Mouse (Mus musculus) limb, embryonic 11.5 days (tissue): ENCODE results near the gene Pcnx. TPM values are rescaled to one million over a fixed set of nuclear protein-coding genes. Genes with fewer than 3 reads are reported as not detected.
"Not testable (repeated sequence)": the region's sequence is repeated elsewhere in the genome, so short reads cannot be mapped to it uniquely, and the experiment has no call there.

Experiments used
- ATAC-seq: fragments of 200-750 bp; cut with Nextera tagmentation; 2 replicates; pipeline ENCODE4 v1.8.0; 2017; ENCODE audit warnings: low read depth; ENCODE audit not compliant: insufficient number of reproducible peaks, low FRiP score, low TSS enrichment
- DNase-seq: peaks from one replicate; pipeline ENCODE4 v3.0.0-alpha.2; 2015; ENCODE audit warnings: low spot score
- H3K27ac ChIP-seq: fragments of 300-500 bp; sonication (generic); replicated peaks from 2 replicates; pipeline ENCODE4 v1.5.1; 2014; ENCODE audit warnings: low read depth, mild to moderate bottlenecking, low read length
- H3K27me3 ChIP-seq: fragments of 300-500 bp; sonication (generic); 2 replicates; pipeline ENCODE4 v1.6.1; 2014; ENCODE audit warnings: mild to moderate bottlenecking, low read length, mixed read lengths; ENCODE audit not compliant: control insufficient read depth, insufficient read depth
- H3K36me3 ChIP-seq: fragments of 300-500 bp; sonication (generic); 2 replicates; pipeline ENCODE4 v1.6.1; 2014; ENCODE audit warnings: mild to moderate bottlenecking, low read length, moderate library complexity, mixed read lengths; ENCODE audit not compliant: control insufficient read depth, insufficient read depth
- H3K4me1 ChIP-seq: fragments of 300-500 bp; sonication (generic); 2 replicates; pipeline ENCODE4 v1.6.1; 2014; ENCODE audit warnings: low read length, mixed read lengths; ENCODE audit not compliant: control insufficient read depth, insufficient read depth
- H3K4me2 ChIP-seq: fragments of 300-500 bp; sonication (generic); 2 replicates; pipeline ENCODE4 v1.6.1; 2014; ENCODE audit warnings: low read depth, mild to moderate bottlenecking, moderate library complexity; ENCODE audit not compliant: severe bottlenecking
- H3K4me3 ChIP-seq: fragments of 300-500 bp; sonication (generic); 2 replicates; pipeline ENCODE4 v1.5.1; 2014; ENCODE audit warnings: low read depth, low read length
- H3K9ac ChIP-seq: fragments of 300-500 bp; sonication (generic); 2 replicates; pipeline ENCODE4 v1.6.1; 2014; ENCODE audit warnings: mild to moderate bottlenecking, low read length
- H3K9me3 ChIP-seq: fragments of 300-500 bp; sonication (generic); 2 replicates; pipeline ENCODE4 v1.6.1; 2016; ENCODE audit warnings: low read length; ENCODE audit not compliant: control insufficient read depth
- WGBS: fragments of 180-500 bp; shearing (Covaris S2); extraction: QIAGEN DNeasy Blood & Tissue Kit; methylation state at CpG from one replicate; pipeline ENCODE4 v1.1.7; 2014; 5-methylcytosine and 5-hydroxymethylcytosine counted together
- polyA plus RNA-seq: library from polyadenylated mRNA; unstranded; fragments of >200 nt; fragmentation: Nextera tagmentation; extraction: Ambion mirVana; gene quantifications from 2 replicates; pipeline ENCODE4 v1.2.1, GENCODE M21; 2014

Gene Pcnx
- polyA plus RNA-seq, 1 experiment from 2014 or later: 12.8 TPM

DNA sequence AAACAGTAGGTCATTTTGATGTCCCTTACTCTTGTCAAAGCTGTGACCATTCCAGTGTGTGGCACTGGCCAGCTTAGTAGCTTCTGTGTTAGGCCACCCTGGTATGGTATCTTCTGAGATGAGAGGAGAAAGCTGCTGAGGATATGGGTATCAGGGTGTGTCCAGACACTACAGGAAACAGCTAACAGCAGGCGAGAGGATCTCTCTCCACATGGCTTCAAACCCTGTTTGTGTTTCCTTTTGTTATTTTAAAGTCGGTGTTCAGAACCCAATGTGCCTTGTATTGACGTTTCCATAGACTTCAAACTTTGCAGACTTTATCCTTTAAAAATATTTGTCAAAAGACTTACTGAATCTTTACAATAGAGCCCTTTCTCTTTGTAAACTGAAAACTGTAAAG, 137.7 kb downstream of the Pcnx start:
- Histone ChIP-seq H3K27me3 (no peaks in the 10 kb centered on the region), H3K4me1 (no peaks in the 10 kb centered on the region), H3K9me3 (no peaks in the 10 kb centered on the region), H3K36me3 (peaks cover 12% of the 10 kb centered on the region), H3K4me3 (no peak overlapping the region), H3K9ac (no peak overlapping the region), H3K27ac (no peak overlapping the region), H3K4me2 (no peak overlapping the region)
- DNase-seq: no peak
- no peak for ATAC-seq
- 63% methylated on average over 3 of the region's 3 CpGs for WGBS

DNA sequence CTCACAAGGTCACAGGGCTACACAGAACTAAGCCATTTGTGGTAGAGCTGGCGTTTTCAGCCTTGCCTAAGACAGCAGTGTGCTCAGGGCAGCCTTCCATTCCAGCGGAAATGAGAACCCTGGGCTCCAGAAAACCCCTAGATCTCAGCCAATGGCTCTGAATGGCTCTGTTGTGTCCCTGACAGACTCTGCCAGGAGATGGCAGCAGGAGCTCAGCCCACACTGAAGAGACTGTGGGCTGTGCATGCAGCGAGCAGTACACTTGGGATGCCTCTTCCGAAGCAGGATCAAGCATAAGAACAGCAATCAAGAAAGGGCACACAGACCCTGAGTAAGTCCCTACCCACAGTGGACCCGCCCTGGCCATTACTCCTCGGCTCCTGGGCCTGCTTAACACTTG, 142.9 kb downstream of the Pcnx start:
- H3K27ac ChIP-seq, H3K36me3 ChIP-seq, H3K27me3 ChIP-seq, H3K9me3 ChIP-seq, H3K4me3 ChIP-seq, DNase-seq, H3K4me1 ChIP-seq, H3K9ac ChIP-seq, H3K4me2 ChIP-seq: not testable (repeated sequence)
- ATAC-seq: peak; percentile 65; the same call in 1 of the 2 replicates
- WGBS: no CpG with 5 or more reads among the region's 6 CpGs

DNA sequence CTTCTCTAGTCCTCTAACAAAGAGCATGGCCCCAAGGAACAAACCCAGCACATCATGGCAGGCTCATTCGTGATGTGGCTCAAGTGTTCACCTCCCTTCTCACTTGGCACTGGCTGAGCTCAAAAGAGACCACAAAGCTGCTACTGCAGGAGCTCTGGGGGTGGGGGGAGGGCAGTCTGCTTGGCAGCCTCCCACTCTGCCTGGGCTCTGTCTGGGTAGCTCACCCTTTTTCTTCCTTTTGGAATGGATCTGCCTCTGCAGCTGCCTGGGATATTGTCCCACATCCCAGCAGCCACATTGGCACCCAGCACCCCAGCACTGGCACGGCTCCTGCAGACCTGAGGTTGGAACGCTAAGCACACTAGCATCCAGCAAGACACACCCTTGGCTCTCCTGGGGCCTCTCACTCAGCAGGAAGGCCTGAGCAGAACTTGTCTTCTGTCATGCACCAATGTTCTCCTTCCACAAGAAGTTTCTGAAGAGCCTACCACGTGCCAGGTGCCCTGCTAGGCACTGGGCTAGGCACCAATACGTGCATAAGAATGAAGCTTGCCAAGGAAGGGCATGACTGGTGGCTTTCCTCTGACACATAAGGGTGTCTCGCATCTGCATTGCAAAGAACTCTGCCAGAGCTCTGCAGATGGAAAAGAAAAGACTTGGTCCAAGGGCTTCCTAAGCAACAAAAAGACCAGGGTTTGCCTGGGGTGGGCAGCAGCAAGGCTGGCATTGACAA, 166.2 kb downstream of the Pcnx start:
- ATAC-seq, H3K36me3 ChIP-seq, H3K4me2 ChIP-seq, H3K9ac ChIP-seq, H3K9me3 ChIP-seq, H3K4me1 ChIP-seq, DNase-seq, H3K27ac ChIP-seq, H3K27me3 ChIP-seq, H3K4me3 ChIP-seq: not testable (repeated sequence)
- WGBS: no CpG with 5 or more reads among the region's 6 CpGs

DNA sequence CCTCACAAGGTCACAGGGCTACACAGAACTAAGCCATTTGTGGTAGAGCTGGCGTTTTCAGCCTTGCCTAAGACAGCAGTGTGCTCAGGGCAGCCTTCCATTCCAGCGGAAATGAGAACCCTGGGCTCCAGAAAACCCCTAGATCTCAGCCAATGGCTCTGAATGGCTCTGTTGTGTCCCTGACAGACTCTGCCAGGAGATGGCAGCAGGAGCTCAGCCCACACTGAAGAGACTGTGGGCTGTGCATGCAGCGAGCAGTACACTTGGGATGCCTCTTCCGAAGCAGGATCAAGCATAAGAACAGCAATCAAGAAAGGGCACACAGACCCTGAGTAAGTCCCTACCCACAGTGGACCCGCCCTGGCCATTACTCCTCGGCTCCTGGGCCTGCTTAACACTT, 173.7 kb downstream of the Pcnx start:
- H3K9ac ChIP-seq, H3K4me2 ChIP-seq, H3K27ac ChIP-seq, H3K4me3 ChIP-seq, DNase-seq, H3K4me1 ChIP-seq, H3K36me3 ChIP-seq, H3K9me3 ChIP-seq, H3K27me3 ChIP-seq: not testable (repeated sequence)
- WGBS: no CpG with 5 or more reads among the region's 6 CpGs
- ATAC-seq: peak; percentile 44; the same call in 1 of the 2 replicates

DNA sequence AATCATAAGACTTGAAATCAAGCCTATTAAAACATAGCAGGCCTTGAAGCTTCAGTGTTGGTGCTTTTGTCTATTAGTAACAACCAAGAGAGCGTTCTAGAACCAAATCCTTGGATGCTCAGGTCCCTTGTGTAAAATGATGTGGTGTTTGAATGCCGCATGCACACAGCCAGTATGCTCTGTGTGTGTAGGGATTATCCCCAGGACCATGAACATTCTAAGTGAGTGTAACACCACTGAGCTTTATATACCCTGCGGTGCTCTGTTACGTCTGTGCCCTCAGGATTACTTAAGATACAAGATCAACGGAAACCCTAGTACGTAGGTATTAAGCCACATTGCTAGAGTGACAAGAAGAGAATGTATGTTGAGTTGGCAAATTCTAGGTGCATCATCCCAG, 174.2 kb downstream of the Pcnx start:
- WGBS: no CpG with 5 or more reads among the region's 6 CpGs
- not testable (repeated sequence) for H3K9me3 ChIP-seq, H3K36me3 ChIP-seq, DNase-seq, H3K27me3 ChIP-seq, ATAC-seq, H3K4me1 ChIP-seq, H3K9ac ChIP-seq, H3K4me2 ChIP-seq, H3K4me3 ChIP-seq, H3K27ac ChIP-seq

DNA sequence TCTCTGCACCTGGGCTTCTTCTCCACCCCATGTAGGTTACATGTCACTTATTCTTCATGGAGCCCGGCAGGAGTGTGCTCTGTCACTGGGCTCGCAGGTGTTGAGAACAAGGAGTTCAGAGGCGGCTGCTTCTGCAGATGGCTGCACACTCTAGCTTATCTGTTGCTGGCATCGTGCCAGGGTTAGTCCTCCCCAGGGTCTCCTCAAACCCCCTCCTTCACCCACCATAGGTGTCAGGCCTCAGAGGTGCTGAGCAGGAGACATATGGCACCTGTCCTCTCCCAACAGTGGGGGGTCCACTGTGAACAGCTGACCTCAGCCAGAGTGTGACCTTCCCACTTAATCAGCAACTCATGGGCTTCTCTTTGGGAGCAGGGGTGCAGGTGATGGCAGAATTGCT, 184.3 kb downstream of the Pcnx start:
- not testable (repeated sequence) for H3K9ac ChIP-seq, ATAC-seq, H3K4me2 ChIP-seq, H3K4me3 ChIP-seq, H3K27me3 ChIP-seq, DNase-seq, H3K27ac ChIP-seq, H3K36me3 ChIP-seq, H3K4me1 ChIP-seq, H3K9me3 ChIP-seq
- WGBS: no CpG with 5 or more reads among the region's 4 CpGs

Other genes starting within 250 kb of the Pcnx start
- gene Ttc9, start 228.8 kb upstream of the Pcnx start, polyA plus RNA-seq: 0.35 and 0.54 TPM in 2 replicates
- gene Map3k9, start 78.8 kb upstream of the Pcnx start, polyA plus RNA-seq: 0.60 and 0.61 TPM in 2 replicates